Mouse (Mus musculus) liver, adult 10 weeks (tissue): Measurements from ENCODE around the gene Fastkd1. TPM values are rescaled to one million over a fixed set of nuclear protein-coding genes. Genes with fewer than 3 reads are reported as not detected.

Source experiments
- polyA plus RNA-seq: library from polyadenylated mRNA; stranded (reverse); fragments of 350-450 nt; fragmentation: Illumina TruSeq; extraction: RNeasy Lipid Tissue Mini Kit (QIAGEN cat#74804); gene quantifications from one replicate; pipeline ENCODE4 v1.2.3, GENCODE M21; 2014; ENCODE audit warnings: low read depth, low replicate concordance

Fastkd1 gene
- 33.9 TPM for polyA plus RNA-seq

DNA sequence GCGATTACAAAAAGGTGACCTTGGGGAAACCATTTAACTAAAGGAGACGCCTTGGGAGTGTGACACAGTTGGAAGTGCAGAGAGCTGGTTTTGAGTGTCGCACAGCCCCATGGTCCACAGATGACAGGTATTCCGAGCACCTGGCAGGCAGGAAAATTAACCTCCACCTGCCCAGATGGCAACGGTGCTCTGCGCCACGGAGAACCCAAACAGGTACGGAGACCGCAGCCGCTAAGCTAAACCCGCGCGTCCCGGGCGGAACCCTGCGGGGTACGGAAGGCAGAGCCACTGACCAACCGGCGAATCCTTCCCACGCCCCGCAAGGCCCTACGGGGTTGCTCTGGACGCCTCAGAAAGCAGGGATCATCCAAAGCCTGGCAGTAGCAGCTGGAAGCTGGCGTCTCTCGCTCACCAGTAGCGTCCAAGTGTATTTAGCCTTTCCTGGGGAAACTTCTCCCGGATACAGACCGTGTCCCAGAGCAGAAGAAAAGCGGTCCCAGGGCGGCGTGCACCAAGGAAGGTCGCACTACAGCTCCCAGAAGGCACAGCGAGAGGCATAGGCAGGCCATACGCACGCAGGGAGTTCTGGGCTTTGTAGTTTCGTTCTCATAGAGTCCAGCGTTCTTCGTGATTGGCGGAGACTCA, at the start of gene Fastkd1:
Gene Fastkd1 (minus strand): TSS at position 536 of the 645 bp plus-strand sequence.

DNA sequence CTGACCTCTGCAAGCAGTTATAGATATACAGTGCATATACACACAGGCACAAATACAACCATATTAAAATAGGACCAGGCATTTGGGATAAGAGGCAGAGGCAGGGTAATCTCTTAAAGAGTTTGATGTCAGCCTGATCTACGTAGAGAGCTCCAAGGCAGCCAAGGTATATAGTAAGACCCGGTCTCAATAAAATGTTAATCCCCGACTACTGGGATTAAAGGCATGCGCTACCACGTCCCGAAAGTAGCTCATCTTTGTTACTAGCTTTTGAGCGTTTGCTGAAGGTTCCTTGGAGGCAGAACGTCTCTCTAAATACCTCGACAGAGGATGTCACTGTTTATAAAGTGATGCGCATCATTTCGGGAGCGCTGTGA, 8.9 kb upstream of the Fastkd1 start, which contains the start of gene Ppig:
Gene Ppig (plus strand): TSS at position 273 of the 377 bp plus-strand sequence.

DNA sequence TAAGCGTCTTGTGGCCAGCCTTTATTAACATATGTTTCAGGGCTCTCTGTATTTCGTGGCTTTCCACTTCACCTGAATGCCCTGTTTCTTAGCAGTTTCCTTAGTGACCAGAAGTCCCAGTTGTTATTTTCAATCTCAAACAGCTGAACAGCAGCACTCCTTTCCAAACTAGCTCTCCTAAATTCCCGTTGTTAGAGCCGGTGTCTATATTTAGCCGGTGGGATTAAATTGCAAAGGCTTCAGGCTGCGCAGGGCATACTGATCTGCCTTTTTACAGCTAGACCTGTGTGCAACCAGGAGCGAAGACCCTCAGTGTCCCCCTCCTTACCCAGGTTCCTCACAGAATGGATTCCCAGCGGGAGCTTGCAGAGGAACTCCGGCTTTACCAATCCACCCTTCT, 43.5 kb downstream of the Fastkd1 start, which contains the start of gene Klhl41:
Gene Klhl41 (plus strand): TSS at position 268 of the 400 bp plus-strand sequence.

DNA sequence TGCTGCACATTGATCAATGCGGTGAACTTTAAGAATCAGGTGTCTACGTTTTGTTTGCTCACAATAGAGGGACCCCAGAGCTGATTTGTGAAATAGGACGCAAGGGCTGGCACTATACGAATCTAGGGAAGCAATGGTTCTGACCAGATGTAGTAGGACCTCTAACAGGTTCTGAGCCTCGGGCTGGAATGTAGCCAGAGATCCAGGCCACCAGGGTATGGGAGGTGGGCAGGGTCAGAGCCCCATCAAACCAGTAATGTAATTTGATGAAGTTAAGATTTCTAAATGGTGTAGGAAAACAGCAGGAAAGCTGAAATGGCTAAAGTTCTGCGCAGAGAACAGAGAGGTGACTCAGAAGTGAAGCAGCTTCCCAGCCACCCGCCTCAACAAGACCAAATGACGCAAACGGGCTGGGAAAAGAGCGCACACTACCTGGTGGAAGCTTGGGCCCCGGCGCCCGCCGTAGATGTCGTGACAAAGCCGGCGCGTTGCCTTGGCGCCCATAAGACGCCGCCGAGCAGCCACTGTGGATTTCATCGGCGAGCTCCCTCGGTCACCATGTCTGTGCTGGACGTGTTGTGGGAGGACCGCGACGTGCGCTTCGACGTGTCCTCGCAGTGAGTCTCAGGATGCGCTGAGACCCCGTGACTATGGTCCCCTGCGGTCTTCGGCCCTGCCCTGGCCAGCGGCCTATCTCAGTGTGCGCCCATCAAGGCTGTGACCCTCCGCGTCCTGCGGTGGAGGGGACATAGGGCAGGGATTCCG, 66.4 kb downstream of the Fastkd1 start, which contains the start of gene Bbs5:
Gene Bbs5 (plus strand): TSS at position 446 of the 765 bp plus-strand sequence.

Other genes with a start within 250 kb of the Fastkd1 start
- 0.08 TPM for gene Lrp2, start 127.5 kb downstream of the Fastkd1 start, polyA plus RNA-seq
- gene Bbs5, start 66.3 kb downstream of the Fastkd1 start, polyA plus RNA-seq, result 12.2 TPM
- not detected for gene Klhl41, start 43.4 kb downstream of the Fastkd1 start, polyA plus RNA-seq
- 51.1 TPM for gene Ppig, start 9.0 kb upstream of the Fastkd1 start, polyA plus RNA-seq
- gene Ccdc173, start 76.1 kb upstream of the Fastkd1 start, polyA plus RNA-seq, result 0.85 TPM
- 41.3 TPM for gene Phospho2, start 76.1 kb upstream of the Fastkd1 start, polyA plus RNA-seq
- 1.2 TPM for gene Klhl23, start 108.4 kb upstream of the Fastkd1 start, polyA plus RNA-seq
- 239 TPM for gene Ssb, start 148.0 kb upstream of the Fastkd1 start, polyA plus RNA-seq
- gene Mettl5, start 172.1 kb upstream of the Fastkd1 start, polyA plus RNA-seq, result 57.9 TPM
- 88.3 TPM for gene Ubr3, start 183.7 kb upstream of the Fastkd1 start, polyA plus RNA-seq